In the genomic region with DNA sequence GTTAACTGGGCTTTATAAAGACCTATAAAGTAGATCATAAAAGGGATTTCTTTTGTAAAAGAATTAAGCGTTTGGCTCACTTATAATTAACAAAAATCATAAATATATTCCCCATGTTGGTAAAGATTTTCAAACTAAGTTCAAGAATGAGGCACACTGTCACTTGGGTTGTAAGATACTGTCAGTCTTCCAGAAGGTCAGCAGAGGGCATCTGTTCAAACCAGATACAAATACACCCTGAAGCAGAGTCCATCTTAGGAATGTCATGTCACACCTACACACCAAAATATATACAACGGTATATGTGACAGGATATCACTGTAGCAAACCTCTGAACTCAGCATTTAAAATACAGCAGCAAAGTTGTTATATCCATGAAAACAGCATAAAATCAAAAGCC, we compare ENCODE assay signal across 30 mouse cellular contexts. TPM values are rescaled to one million over a fixed set of nuclear protein-coding genes. Genes with fewer than 3 reads are reported as not detected.
A peak's percentile ranks its signal among the peaks of the same experiment; 100 is the strongest.
DNase-seq lines count a peak whose midpoint lies in the region; ATAC-seq and TF ChIP-seq lines count a peak whose summit lies in the region.
"Had no signal": no experiment of that assay in that cellular context is flagged by ENCODE, and none has a peak within 500 bp of the region (broad histone marks: within the 10 kb centered on the region; RNA-seq: fewer than 3 reads in every experiment).

No protein-coding gene starts in this region.

- TF ChIP-seq CTCF in heart, postnatal 0 days (IDR thresholded peaks at IDR 0.05; ENCODE audit: low read depth) = peak; percentile 9; the same call in 1 of the 2 replicates
- TF ChIP-seq CTCF in CH12.LX (conservative IDR thresholded peaks at IDR 0.05 in 1 of 2, IDR thresholded peaks at IDR 0.05 in 1 of 2; ENCODE audit: low read depth in 2 of 2, low read length in 2 of 2) = peak in 1 of 2 experiments; percentile 56; a peak in 2 of 4 replicates
- TF ChIP-seq CTCF in stomach, postnatal 0 days (IDR thresholded peaks at IDR 0.05; ENCODE audit: low read depth) = peak; percentile 19; the same call in 1 of the 2 replicates

- H3K27ac ChIP-seq in heart, postnatal 0 days (ENCODE audit: low read depth) = no peak overlapping the region
- H3K27ac ChIP-seq in CH12.LX (ENCODE audit: insufficient read depth, low read depth) = no peak overlapping the region
- H3K27ac ChIP-seq in stomach, postnatal 0 days (replicated peaks) = no peak overlapping the region
- H3K27ac ChIP-seq: embryonic facial prominence, embryonic 13.5 days; embryonic facial prominence, embryonic 15.5 days; forebrain, embryonic 10.5 days; forebrain, embryonic 12.5 days had no signal

- DNase-seq in heart, postnatal 0 days (ENCODE audit: low spot score) = no peak
- DNase-seq in heart, adult 11 months = no peak
- no peak for DNase-seq in CH12.LX (ENCODE audit: extremely low read depth)
- no peak for DNase-seq in stomach, postnatal 0 days (ENCODE audit: low spot score)
- no peak for DNase-seq in kidney, adult 9 months
- DNase-seq: adrenal gland, adult 2 months; adrenal gland, postnatal 10 days; adrenal gland, postnatal 25 days; B cell, adult 2 months; cerebellum, adult 11 months; cerebellum, adult 18-20 months; cerebellum, adult 8-10 months; cerebellum, adult 9-11 months; cerebellum, postnatal 14 days; cerebellum, postnatal 36 days; embryo, embryonic 11 days had no signal

- dilution Hi-C loops in CH12.LX (cut with MboI; ENCODE audit: extremely low pct_ligation_motif_present, extremely low pct_unique_long_range_greater_than_20kb, low sequenced_read_pairs) = no loop called here

- H3K9ac ChIP-seq in heart, postnatal 0 days (replicated peaks; ENCODE audit: low read depth, low read length) = no peak overlapping the region
- no peak overlapping the region for H3K9ac ChIP-seq in CH12.LX (ENCODE audit: insufficient read depth, low read depth)
- no peak overlapping the region for H3K9ac ChIP-seq in stomach, postnatal 0 days (ENCODE audit: low read length)
- H3K9ac ChIP-seq: embryonic facial prominence, embryonic 13.5 days; embryonic facial prominence, embryonic 15.5 days; forebrain, embryonic 12.5 days had no signal

- no peaks in the 10 kb centered on the region for H3K27me3 ChIP-seq in heart, postnatal 0 days (ENCODE audit: control insufficient read depth, insufficient read depth, low read length)
- no peaks in the 10 kb centered on the region for H3K27me3 ChIP-seq in CH12.LX (replicated peaks)
- no peaks in the 10 kb centered on the region for H3K27me3 ChIP-seq in stomach, postnatal 0 days (ENCODE audit: control insufficient read depth, insufficient read depth, low read length)
- H3K27me3 ChIP-seq: embryonic facial prominence, embryonic 13.5 days; embryonic facial prominence, embryonic 15.5 days; forebrain, embryonic 12.5 days had no signal

- no peaks in the 10 kb centered on the region for H3K79me2 ChIP-seq in CH12.LX (replicated peaks; ENCODE audit: control insufficient read depth, extremely low read depth, insufficient read depth, poor library complexity, severe bottlenecking)

- H3K4me1 ChIP-seq in heart, postnatal 0 days (ENCODE audit: control insufficient read depth, insufficient read depth) = no peaks in the 10 kb centered on the region
- peaks cover 0 to 4% of the 10 kb centered on the region in 2 experiments; a peak in 1 of 4 replicates for H3K4me1 ChIP-seq in CH12.LX (ENCODE audit: control insufficient read depth in 1 of 2, insufficient read depth in 2 of 2)
- no peaks in the 10 kb centered on the region for H3K4me1 ChIP-seq in stomach, postnatal 0 days (replicated peaks; ENCODE audit: control insufficient read depth, insufficient read depth)
- H3K4me1 ChIP-seq: embryonic facial prominence, embryonic 13.5 days; embryonic facial prominence, embryonic 15.5 days; forebrain, embryonic 10.5 days; forebrain, embryonic 12.5 days had no signal

- H3K4me2 ChIP-seq in heart, postnatal 0 days (ENCODE audit: low read depth, low read length) = no peak overlapping the region
- no peak overlapping the region for H3K4me2 ChIP-seq in CH12.LX (ENCODE audit: insufficient read depth, low read depth, poor library complexity, severe bottlenecking)
- no peak overlapping the region for H3K4me2 ChIP-seq in stomach, postnatal 0 days (replicated peaks; ENCODE audit: low read depth)
- H3K4me2 ChIP-seq: embryonic facial prominence, embryonic 13.5 days; embryonic facial prominence, embryonic 15.5 days; forebrain, embryonic 12.5 days had no signal

- in situ Hi-C loops in CH12.LX (cut with MboI; ENCODE audit: low pct_ligation_motif_present, low pct_unique_long_range_greater_than_20kb, low sequenced_read_pairs) = no loop called here

- H3K36me3 ChIP-seq in heart, postnatal 0 days (replicated peaks; ENCODE audit: control insufficient read depth, insufficient read depth, low read length) = peaks cover 37% of the 10 kb centered on the region
- H3K36me3 ChIP-seq in CH12.LX (replicated peaks in 1 of 2; ENCODE audit: control insufficient read depth in 1 of 2, insufficient read depth in 1 of 2, low read length in 1 of 2) = no peaks in the 10 kb centered on the region
- peaks cover 8% of the 10 kb centered on the region for H3K36me3 ChIP-seq in stomach, postnatal 0 days (ENCODE audit: control insufficient read depth, insufficient read depth, low read length)

- WGBS in heart, postnatal 0 days = 66% methylated on average over 2 of the region's 2 CpGs
- 86% methylated on average over 2 of the region's 2 CpGs for WGBS in stomach, postnatal 0 days

- no peak for TF ChIP-seq EP300 in heart, postnatal 0 days (IDR thresholded peaks at IDR 0.05; ENCODE audit: low read depth)
- no peak for TF ChIP-seq EP300 in CH12.LX (IDR thresholded peaks at IDR 0.05; ENCODE audit: low read length)
- TF ChIP-seq EP300 in stomach, postnatal 0 days (optimal IDR thresholded peaks at IDR 0.05) = no peak

- no peak overlapping the region for H3K4me3 ChIP-seq in heart, postnatal 0 days (ENCODE audit: low read depth, low read length)
- no peak overlapping the region for H3K4me3 ChIP-seq in CH12.LX (replicated peaks in 1 of 3; ENCODE audit: low read depth in 2 of 3, low read length in 2 of 3, poor library complexity in 1 of 3)
- H3K4me3 ChIP-seq in stomach, postnatal 0 days (ENCODE audit: low read depth, low read length) = no peak overlapping the region
- H3K4me3 ChIP-seq: embryonic facial prominence, embryonic 13.5 days; embryonic facial prominence, embryonic 15.5 days; erythroblast, embryonic 14.5 days; forebrain, embryonic 10.5 days; forebrain, embryonic 12.5 days had no signal

- no peak for ATAC-seq in heart, postnatal 0 days (ENCODE audit: insufficient read depth, low read depth)
- no peak for ATAC-seq in stomach, postnatal 0 days (ENCODE audit: low FRiP score, low TSS enrichment)
- ATAC-seq: CD4-positive, CD25-positive, alpha-beta regulatory T cell, adult 4 months; forebrain, embryonic 14.5 days; forebrain, embryonic 16.5 days had no signal

- no peaks in the 10 kb centered on the region for H3K9me3 ChIP-seq in heart, postnatal 0 days (replicated peaks; ENCODE audit: control insufficient read depth, low read length)
- H3K9me3 ChIP-seq in CH12.LX (replicated peaks; ENCODE audit: low read length) = no peaks in the 10 kb centered on the region
- H3K9me3 ChIP-seq in stomach, postnatal 0 days (ENCODE audit: control insufficient read depth, low read length) = no peaks in the 10 kb centered on the region
- H3K9me3 ChIP-seq: embryonic facial prominence, embryonic 13.5 days; embryonic facial prominence, embryonic 15.5 days; forebrain, embryonic 10.5 days; forebrain, embryonic 12.5 days had no signal

- peak; percentile 20 for TF ChIP-seq RAD21 in CH12.LX (IDR thresholded peaks at IDR 0.05; ENCODE audit: low read depth, low read length)

- no peak for TF ChIP-seq POLR2A in CH12.LX (IDR thresholded peaks at IDR 0.05; ENCODE audit: low read depth, low read length)

TF ChIP-seq in CH12.LX, 34 proteins besides CTCF, POLR2A, EP300 and RAD21:
- no peak for TF ChIP-seq MAX (IDR thresholded peaks at IDR 0.05; ENCODE audit: low read length)
- TF ChIP-seq SMC3 (IDR thresholded peaks at IDR 0.05; ENCODE audit: low read depth, low read length) = peak; percentile 62

RNA-seq across cellular contexts. Expression of gene 1810037I17Rik, which starts 26.1 kb away (rescaled TPM):
- total RNA-seq in heart, postnatal 0 days (2014; rRNA removed; ENCODE audit: low replicate concordance) = 38.5 and 61.3 TPM in 2 replicates
- polyA plus RNA-seq in heart, postnatal 0 days (2015; fragmentation: Nextera tagmentation; extraction: Ambion mirVana) = 112 and 123 TPM in 2 replicates
- total RNA-seq in CH12.LX (2012; rRNA removed) (72.2 and 75.6 TPM in 2 replicates), CH12.LX (2014; rRNA removed) (116 and 132 TPM in 2 replicates)
- 106 and 129 TPM in 2 replicates for polyA plus RNA-seq in CH12.LX (2012; ENCODE audit: insufficient read length, low read depth)
- polyA plus RNA-seq in stomach, postnatal 0 days (2015; fragmentation: Nextera tagmentation; extraction: Ambion mirVana) = 385 and 409 TPM in 2 replicates

RNA-seq across cellular contexts. Expression of gene Gm10959, which starts 31.0 kb away (rescaled TPM):
- not detected in 2 replicates for total RNA-seq in heart, postnatal 0 days (2014; rRNA removed; ENCODE audit: low replicate concordance)
- not detected in 2 replicates for polyA plus RNA-seq in heart, postnatal 0 days (2015; fragmentation: Nextera tagmentation; extraction: Ambion mirVana)
- not detected in 2 replicates for total RNA-seq in CH12.LX (2012; rRNA removed)
- not detected in 2 replicates for total RNA-seq in CH12.LX (2014; rRNA removed)
- not detected in 2 replicates for polyA plus RNA-seq in CH12.LX (2012; ENCODE audit: insufficient read length, low read depth)
- not detected in 2 replicates for polyA plus RNA-seq in stomach, postnatal 0 days (2015; fragmentation: Nextera tagmentation; extraction: Ambion mirVana)
- total RNA-seq: adrenal gland, adult 2 months; adrenal gland, postnatal 10 days; adrenal gland, postnatal 25 days; adrenal gland, postnatal 4 days; common myeloid progenitor, adult 5-6 weeks; ES-E14; MEL had no signal
- polyA plus RNA-seq: adrenal gland, adult 2 months; brain, embryonic 14.5 days; CD4-positive, CD25-positive, alpha-beta regulatory T cell, adult 4 months; embryonic facial prominence, embryonic 11.5 days; embryonic facial prominence, embryonic 13.5 days; embryonic facial prominence, embryonic 15.5 days; erythroblast, embryonic 14.5 days; forebrain, embryonic 10.5 days; forebrain, embryonic 12.5 days; forebrain, embryonic 14.5 days; forebrain, embryonic 16.5 days had no signal

RNA-seq across cellular contexts. Expression of gene Usp53, which starts 34.2 kb away (rescaled TPM):
- 7.3 and 10.0 TPM in 2 replicates for total RNA-seq in heart, postnatal 0 days (2014; rRNA removed; ENCODE audit: low replicate concordance)
- 5.9 and 7.4 TPM in 2 replicates for polyA plus RNA-seq in heart, postnatal 0 days (2015; fragmentation: Nextera tagmentation; extraction: Ambion mirVana)
- total RNA-seq in CH12.LX (2012; rRNA removed) = 0.08 TPM in 1 of 2 replicates, not detected in the other
- total RNA-seq in CH12.LX (2014; rRNA removed) = 0.03 TPM in 1 of 2 replicates, not detected in the other
- not detected in 2 replicates for polyA plus RNA-seq in CH12.LX (2012; ENCODE audit: insufficient read length, low read depth)
- polyA plus RNA-seq in stomach, postnatal 0 days (2015; fragmentation: Nextera tagmentation; extraction: Ambion mirVana) = 24.2 and 27.8 TPM in 2 replicates

RNA-seq across cellular contexts. Expression of gene Fabp2, which starts 55.3 kb away (rescaled TPM):
- not detected in 2 replicates for total RNA-seq in heart, postnatal 0 days (2014; rRNA removed; ENCODE audit: low replicate concordance)
- polyA plus RNA-seq in heart, postnatal 0 days (2015; fragmentation: Nextera tagmentation; extraction: Ambion mirVana) = not detected in 2 replicates
- total RNA-seq in CH12.LX (2012; rRNA removed) (not detected in 2 replicates), CH12.LX (2014; rRNA removed) (not detected in 2 replicates)
- polyA plus RNA-seq in CH12.LX (2012; ENCODE audit: insufficient read length, low read depth) = not detected in 2 replicates
- polyA plus RNA-seq in stomach, postnatal 0 days (2015; fragmentation: Nextera tagmentation; extraction: Ambion mirVana) = 18.2 and 21.5 TPM in 2 replicates
- total RNA-seq: adrenal gland, adult 2 months; adrenal gland, postnatal 25 days; common myeloid progenitor, adult 5-6 weeks; ES-E14; MEL had no signal
- polyA plus RNA-seq: adrenal gland, adult 2 months; brain, embryonic 14.5 days; CD4-positive, CD25-positive, alpha-beta regulatory T cell, adult 4 months; embryonic facial prominence, embryonic 11.5 days; embryonic facial prominence, embryonic 13.5 days; erythroblast, embryonic 14.5 days; forebrain, embryonic 10.5 days; forebrain, embryonic 12.5 days; forebrain, embryonic 14.5 days; forebrain, embryonic 16.5 days had no signal
